ENCODE assay signal across 8 mouse cellular contexts in genomic region chr1:193449394-193450103, GRCm38 (mm10).
DNase-seq lines count a peak whose midpoint lies in the region; ATAC-seq and TF ChIP-seq lines count a peak whose summit lies in the region.

No protein-coding gene starts in this region.

- peak; percentile 38 for ATAC-seq in intestine, embryonic 16.5 days
- ATAC-seq in limb, embryonic 11.5 days (ENCODE audit: insufficient number of reproducible peaks, low FRiP score, low TSS enrichment, low read depth) = peak; percentile 59
- ATAC-seq in midbrain, postnatal 0 days (ENCODE audit: low FRiP score) = peak; percentile 56

- TF ChIP-seq POLR2A in spleen, adult 2 months (IDR thresholded peaks at IDR 0.05; ENCODE audit: low read depth, low read length) = no peak

- WGBS in spleen, adult 2 months = 25% methylated on average over 7 of the region's 7 CpGs
- WGBS in intestine, embryonic 16.5 days = 11% methylated on average over 7 of the region's 7 CpGs
- WGBS in limb, embryonic 11.5 days = 17% methylated on average over 7 of the region's 7 CpGs
- WGBS in midbrain, postnatal 0 days = 17% methylated on average over 7 of the region's 7 CpGs

- TF ChIP-seq CTCF in spleen, adult 2 months (IDR thresholded peaks at IDR 0.05; ENCODE audit: extremely low read depth, insufficient read depth, insufficient read length, insufficient replicate concordance) = 0 out of 2 replicates have a peak, but pooled peaks have one; percentile 0
- TF ChIP-seq CTCF in midbrain, postnatal 0 days (IDR thresholded peaks at IDR 0.05) = peak; percentile 87

- no peak overlapping the region for H3K4me3 ChIP-seq in spleen, adult 2 months (ENCODE audit: extremely low read depth, insufficient read depth, insufficient read length)
- H3K4me3 ChIP-seq in intestine, embryonic 16.5 days (ENCODE audit: low read length) = no peak overlapping the region
- no peak overlapping the region for H3K4me3 ChIP-seq in limb, embryonic 11.5 days (ENCODE audit: low read depth, low read length)
- no peak overlapping the region for H3K4me3 ChIP-seq in midbrain, postnatal 0 days (ENCODE audit: low read depth, low read length)

- no peaks in the 10 kb centered on the region; the same call in 1 of the 2 replicates for H3K4me1 ChIP-seq in spleen, adult 2 months (ENCODE audit: control insufficient read depth, insufficient read depth, insufficient read length)
- H3K4me1 ChIP-seq in intestine, embryonic 16.5 days (ENCODE audit: control insufficient read depth, insufficient read depth, low read length) = peaks cover 11% of the 10 kb centered on the region
- 0 out of 2 replicates have a peak, but pooled peaks cover 3% of the 10 kb centered on the region for H3K4me1 ChIP-seq in limb, embryonic 11.5 days (ENCODE audit: control insufficient read depth, insufficient read depth, low read length)
- H3K4me1 ChIP-seq in midbrain, postnatal 0 days (ENCODE audit: insufficient read depth, low read length) = peaks cover 10% of the 10 kb centered on the region; the same call in 1 of the 2 replicates

- no peak overlapping the region for H3K4me2 ChIP-seq in intestine, embryonic 16.5 days (ENCODE audit: low read depth, low read length)
- no peak overlapping the region for H3K4me2 ChIP-seq in limb, embryonic 11.5 days (ENCODE audit: low read depth, severe bottlenecking)
- H3K4me2 ChIP-seq in midbrain, postnatal 0 days (ENCODE audit: low read depth, low read length, poor library complexity, severe bottlenecking) = no peak overlapping the region

- H3K9me3 ChIP-seq in intestine, embryonic 16.5 days (ENCODE audit: control insufficient read depth, low read length) = no peaks in the 10 kb centered on the region
- H3K9me3 ChIP-seq in limb, embryonic 11.5 days (ENCODE audit: control insufficient read depth, low read length) = no peaks in the 10 kb centered on the region
- H3K9me3 ChIP-seq in midbrain, postnatal 0 days (ENCODE audit: low read length) = no peaks in the 10 kb centered on the region

- DNase-seq in spleen, adult 2 months (ENCODE audit: low read depth in 1 of 2, low spot score in 2 of 2) = no peak
- DNase-seq in spleen, postnatal 36 days (ENCODE audit: low spot score in 2 of 2) = no peak
- DNase-seq in cerebellum, postnatal 25 days = peak; percentile 54 to 55
- peak; percentile 95 for DNase-seq in heart, adult 11 months
- DNase-seq in limb, embryonic 11.5 days (ENCODE audit: low spot score) = peak; percentile 62
- DNase-seq in midbrain, postnatal 0 days (ENCODE audit: low spot score) = peak; percentile 88
- DNase-seq in thymus, postnatal 10 days (ENCODE audit: low spot score in 2 of 2) = peak; percentile 12 to 49

- H3K27ac ChIP-seq in spleen, adult 2 months (ENCODE audit: insufficient read depth, low read length) = no peak overlapping the region
- peak overlapping the region; percentile 40; the same call in 1 of the 2 replicates for H3K27ac ChIP-seq in intestine, embryonic 16.5 days (ENCODE audit: low read length)
- peak overlapping the region; percentile 24; the same call in 1 of the 2 replicates for H3K27ac ChIP-seq in limb, embryonic 11.5 days (replicated peaks; ENCODE audit: low read depth, low read length)
- 0 out of 2 replicates have a peak overlapping the region, but pooled peaks have one; percentile 38 for H3K27ac ChIP-seq in midbrain, postnatal 0 days (ENCODE audit: low read depth, low read length)

- H3K9ac ChIP-seq in intestine, embryonic 16.5 days (ENCODE audit: low read depth, low read length) = no peak overlapping the region
- H3K9ac ChIP-seq in limb, embryonic 11.5 days (ENCODE audit: low read length) = peak overlapping the region; percentile 56
- H3K9ac ChIP-seq in midbrain, postnatal 0 days (replicated peaks; ENCODE audit: low read length, poor library complexity, severe bottlenecking) = no peak overlapping the region

- H3K36me3 ChIP-seq in spleen, adult 2 months (ENCODE audit: control insufficient read depth, insufficient read depth, low read length) = no peaks in the 10 kb centered on the region
- no peaks in the 10 kb centered on the region for H3K36me3 ChIP-seq in intestine, embryonic 16.5 days (ENCODE audit: control insufficient read depth, insufficient read depth, low read length)
- no peaks in the 10 kb centered on the region for H3K36me3 ChIP-seq in limb, embryonic 11.5 days (ENCODE audit: control insufficient read depth, insufficient read depth, low read length)
- no peaks in the 10 kb centered on the region for H3K36me3 ChIP-seq in midbrain, postnatal 0 days (ENCODE audit: insufficient read depth, low read length)

- H3K27me3 ChIP-seq in spleen, adult 2 months (ENCODE audit: control insufficient read depth, insufficient read depth, low read length) = no peaks in the 10 kb centered on the region
- H3K27me3 ChIP-seq in intestine, embryonic 16.5 days (replicated peaks; ENCODE audit: control insufficient read depth, insufficient read depth, low read length) = no peaks in the 10 kb centered on the region
- H3K27me3 ChIP-seq in limb, embryonic 11.5 days (ENCODE audit: control insufficient read depth, insufficient read depth, low read length) = no peaks in the 10 kb centered on the region
- H3K27me3 ChIP-seq in midbrain, postnatal 0 days (ENCODE audit: insufficient read depth, low read length) = no peaks in the 10 kb centered on the region

Comparison
In these comparisons a context has a peak if more than half of its experiments do, and no peak if none do; other contexts are left out.
1. DNase-seq: peak in cerebellum, postnatal 25 days (2 of 2), heart, adult 11 months (single experiment), limb, embryonic 11.5 days (single experiment), midbrain, postnatal 0 days (single experiment) and thymus, postnatal 10 days (2 of 2); none in spleen, adult 2 months (0 of 2) and spleen, postnatal 36 days (0 of 2).
2. Peak in every context shown above with its lines, with median percentiles within 50 percentile points of each other: ATAC-seq.